Mouse (Mus musculus): ENCODE results near the gene Axin2.
A peak's percentile ranks its signal among the peaks of the same experiment; 100 is the strongest.
"Not testable (repeated sequence)": the region's sequence is repeated elsewhere in the genome, so short reads cannot be mapped to it uniquely, and the experiment has no call there.

The Axin2 gene

GRCm38 (mm10) chr11:108920158-108920635 is at the start of gene Axin2:
Gene Axin2, plus strand, starts transcription at chr11:108920349.
- DNase-seq (ENCODE audit: low read depth), result peak; percentile 93

GRCm38 (mm10) chr11:108871284-108871683 is 48.9 kb upstream of the Axin2 start:
- DNase-seq (ENCODE audit: low read depth), result not testable (repeated sequence)

- DNase-seq (ENCODE audit: low read depth), result no peak
Measured at GRCm38 (mm10) chr11:108871748-108872147, 48.4 kb upstream of the Axin2 start.

- no peak for DNase-seq (ENCODE audit: low read depth)
Measured at GRCm38 (mm10) chr11:108876633-108877205, 43.4 kb upstream of the Axin2 start.

- no peak for DNase-seq (ENCODE audit: low read depth)
Measured at GRCm38 (mm10) chr11:108877520-108877919, 42.6 kb upstream of the Axin2 start.

GRCm38 (mm10) chr11:108880546-108880945 is 39.6 kb upstream of the Axin2 start:
- DNase-seq (ENCODE audit: low read depth), result no peak

GRCm38 (mm10) chr11:108881662-108882061 is 38.5 kb upstream of the Axin2 start:
- DNase-seq (ENCODE audit: low read depth), result no peak

- no peak for DNase-seq (ENCODE audit: low read depth)
Measured at GRCm38 (mm10) chr11:108885276-108885896, 34.8 kb upstream of the Axin2 start.

GRCm38 (mm10) chr11:108886060-108886459 is 34.1 kb upstream of the Axin2 start:
- DNase-seq (ENCODE audit: low read depth), result no peak

GRCm38 (mm10) chr11:108889121-108889520 is 31.0 kb upstream of the Axin2 start:
- peak; percentile 73 for DNase-seq (ENCODE audit: low read depth)

GRCm38 (mm10) chr11:108890544-108890943 is 29.6 kb upstream of the Axin2 start:
- no peak for DNase-seq (ENCODE audit: low read depth)

GRCm38 (mm10) chr11:108891111-108891870 is 28.9 kb upstream of the Axin2 start:
- DNase-seq (ENCODE audit: low read depth), result no peak

- no peak for DNase-seq (ENCODE audit: low read depth)
Measured at GRCm38 (mm10) chr11:108891871-108892380, 28.2 kb upstream of the Axin2 start.

- DNase-seq (ENCODE audit: low read depth), result no peak
Measured at GRCm38 (mm10) chr11:108892406-108892805, 27.7 kb upstream of the Axin2 start.

GRCm38 (mm10) chr11:108893232-108893790 is 26.8 kb upstream of the Axin2 start:
- DNase-seq (ENCODE audit: low read depth), result peak; percentile 66

- no peak for DNase-seq (ENCODE audit: low read depth)
Measured at GRCm38 (mm10) chr11:108893855-108894510, 26.2 kb upstream of the Axin2 start.

- no peak for DNase-seq (ENCODE audit: low read depth)
Measured at GRCm38 (mm10) chr11:108897034-108897433, 23.1 kb upstream of the Axin2 start.

GRCm38 (mm10) chr11:108898063-108898462 is 22.1 kb upstream of the Axin2 start:
- DNase-seq (ENCODE audit: low read depth), result no peak

GRCm38 (mm10) chr11:108898483-108898882 is 21.7 kb upstream of the Axin2 start:
- DNase-seq (ENCODE audit: low read depth), result no peak

- peak; percentile 27 for DNase-seq (ENCODE audit: low read depth)
Measured at GRCm38 (mm10) chr11:108900718-108901488, 19.2 kb upstream of the Axin2 start.

GRCm38 (mm10) chr11:108901670-108902069 is 18.5 kb upstream of the Axin2 start:
- DNase-seq (ENCODE audit: low read depth), result no peak
